Mouse (Mus musculus): ENCODE measurements around the gene Slfn9. TPM values are rescaled to one million over a fixed set of nuclear protein-coding genes. Genes with fewer than 3 reads are reported as not detected.
"Not testable (repeated sequence)": the region's sequence is repeated elsewhere in the genome, so short reads cannot be mapped to it uniquely, and the experiment has no call there.

Gene Slfn9
- 5.1 and 5.9 TPM in 2 replicates for polyA plus RNA-seq (2014; fragmentation: Nextera tagmentation; extraction: Ambion mirVana)

DNA sequence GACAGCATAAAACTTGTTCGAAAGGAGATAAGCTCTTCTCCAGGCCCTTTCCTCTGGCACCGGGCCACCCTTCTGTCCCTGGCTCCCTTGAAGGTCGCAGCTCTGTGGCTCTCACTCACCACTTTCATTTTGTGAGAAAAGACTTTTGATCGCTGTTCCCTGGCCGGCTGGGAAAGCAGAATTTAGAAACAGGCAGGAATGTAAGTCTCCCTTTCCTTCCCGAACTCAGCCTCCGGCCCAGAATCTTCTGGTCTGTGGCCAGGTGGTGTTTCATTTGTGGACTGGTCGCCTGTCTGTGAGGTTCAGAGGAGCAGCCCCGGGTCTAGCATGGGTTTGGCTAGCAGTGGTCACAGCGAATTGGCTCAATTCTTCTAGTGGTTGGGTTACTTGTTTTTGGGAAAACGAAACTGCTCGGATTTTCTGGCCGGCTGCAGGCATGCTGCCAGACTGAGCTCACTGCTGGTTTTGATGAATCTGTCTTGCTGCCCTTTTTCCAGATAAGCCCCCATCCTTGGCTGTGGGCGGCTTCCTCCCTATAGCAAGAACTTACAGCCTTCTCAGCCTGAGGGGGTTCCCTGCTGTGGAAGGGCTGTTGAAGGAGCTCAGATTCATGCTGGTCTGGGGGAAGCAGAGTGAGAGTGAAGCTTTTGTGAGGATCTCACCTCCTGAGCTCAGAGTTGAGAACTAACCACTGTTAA lies at the start of gene Slfn9:
Gene Slfn9, minus strand, starts transcription at position 362 of the 698 bp plus-strand sequence.
- Histone ChIP-seq H3K4me2 (ENCODE audit: low read length) (peak within 1 kb of the TSS; percentile 60), H3K27me3 (replicated peaks; ENCODE audit: control insufficient read depth, insufficient read depth, low read length) (no peaks in the 10 kb centered on the region), H3K36me3 (ENCODE audit: control insufficient read depth, insufficient read depth, low read length) (no peaks in the 10 kb centered on the region), H3K9ac (ENCODE audit: low read length) (peak within 1 kb of the TSS; percentile 58), H3K9me3 (replicated peaks; ENCODE audit: control insufficient read depth, low read length) (no peaks in the 10 kb centered on the region), H3K4me1 (ENCODE audit: control insufficient read depth, insufficient read depth, low read length) (peaks cover 3% of the 10 kb centered on the region; the same call in 1 of the 2 replicates), H3K4me3 (ENCODE audit: low read depth, low read length) (peak within 1 kb of the TSS; percentile 27), H3K27ac (ENCODE audit: low read depth, low read length) (no peak within 1 kb of the TSS; the same call in 1 of the 2 replicates)
- DNase-seq (ENCODE audit: low spot score): peak; percentile 30
- WGBS: 7% methylated on average over 14 of the region's 14 CpGs
- ATAC-seq: no peak

DNA sequence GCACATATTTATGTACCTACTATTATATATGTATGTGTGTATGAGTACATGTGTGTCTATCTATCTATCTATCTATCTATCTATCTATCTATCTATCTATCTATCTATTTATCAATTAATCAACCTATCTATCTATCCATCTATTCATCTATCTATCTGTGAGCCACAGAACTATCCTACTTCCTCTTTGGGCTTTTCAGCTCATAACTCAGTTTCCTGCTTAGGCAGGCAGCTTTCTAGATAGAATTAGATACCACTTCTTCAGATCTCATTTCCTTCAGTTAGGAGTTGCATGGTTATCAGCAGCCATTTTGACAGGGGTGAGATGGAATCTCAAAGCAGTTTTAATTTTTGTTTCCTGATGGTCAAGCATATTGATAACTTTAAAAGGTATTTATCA lies 49.4 kb upstream of the Slfn9 start:
- H3K9ac ChIP-seq (ENCODE audit: low read length): no peak overlapping the region
- no peak overlapping the region for H3K4me2 ChIP-seq (ENCODE audit: low read length)
- 0 out of 2 replicates have a peak, but pooled peaks cover 4% of the 10 kb centered on the region for H3K27me3 ChIP-seq (replicated peaks; ENCODE audit: control insufficient read depth, insufficient read depth, low read length)
- no peak for ATAC-seq
- H3K4me1 ChIP-seq (ENCODE audit: control insufficient read depth, insufficient read depth, low read length): no peaks in the 10 kb centered on the region
- H3K36me3 ChIP-seq (ENCODE audit: control insufficient read depth, insufficient read depth, low read length): no peaks in the 10 kb centered on the region
- DNase-seq (ENCODE audit: low spot score): no peak
- H3K4me3 ChIP-seq (ENCODE audit: low read depth, low read length): no peak overlapping the region
- no peaks in the 10 kb centered on the region for H3K9me3 ChIP-seq (replicated peaks; ENCODE audit: control insufficient read depth, low read length)
- H3K27ac ChIP-seq (ENCODE audit: low read depth, low read length): no peak overlapping the region

DNA sequence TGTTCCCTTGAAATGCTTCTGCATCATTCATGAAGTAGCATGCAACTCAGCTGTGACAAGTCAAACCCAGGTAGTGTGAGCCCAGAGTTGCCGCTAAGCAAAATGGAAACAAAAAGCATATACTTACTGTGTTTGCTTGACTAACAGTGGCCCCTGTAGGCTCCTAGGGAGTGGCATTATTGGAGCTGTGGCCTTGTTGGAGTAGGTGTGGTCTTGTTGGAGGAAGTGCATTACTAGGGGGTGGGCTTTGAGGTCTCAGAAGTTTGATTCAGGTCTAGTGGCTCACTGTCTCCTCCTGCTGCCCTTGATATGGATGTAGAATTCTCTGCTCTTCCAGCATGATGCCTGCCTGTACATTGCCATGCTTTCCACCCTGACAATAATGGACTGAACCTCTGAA lies 48.7 kb upstream of the Slfn9 start:
- 0 out of 2 replicates have a peak, but pooled peaks cover 4% of the 10 kb centered on the region for H3K27me3 ChIP-seq (replicated peaks; ENCODE audit: control insufficient read depth, insufficient read depth, low read length)

GRCm38 (mm10) chr11:83039796-83040195 lies 48.2 kb upstream of the Slfn9 start:
- Histone ChIP-seq H3K4me2 (ENCODE audit: low read length) (no peak overlapping the region), H3K9me3 (replicated peaks; ENCODE audit: control insufficient read depth, low read length) (no peaks in the 10 kb centered on the region), H3K27ac (ENCODE audit: low read depth, low read length) (no peak overlapping the region), H3K4me3 (ENCODE audit: low read depth, low read length) (no peak overlapping the region), H3K4me1 (ENCODE audit: control insufficient read depth, insufficient read depth, low read length) (no peaks in the 10 kb centered on the region), H3K36me3 (ENCODE audit: control insufficient read depth, insufficient read depth, low read length) (no peaks in the 10 kb centered on the region), H3K9ac (ENCODE audit: low read length) (no peak overlapping the region), H3K27me3 (replicated peaks; ENCODE audit: control insufficient read depth, insufficient read depth, low read length) (0 out of 2 replicates have a peak, but pooled peaks cover 4% of the 10 kb centered on the region)
- no peak for ATAC-seq
- 16% methylated on average over 19 of the region's 19 CpGs for WGBS
- no peak for DNase-seq (ENCODE audit: low spot score)

More for the DNA sequence above, 48.7 kb upstream of the Slfn9 start:
- no peak overlapping the region for H3K9ac ChIP-seq (ENCODE audit: low read length)
- no peak for DNase-seq (ENCODE audit: low spot score)
- H3K4me3 ChIP-seq (ENCODE audit: low read depth, low read length): no peak overlapping the region
- H3K36me3 ChIP-seq (ENCODE audit: control insufficient read depth, insufficient read depth, low read length): no peaks in the 10 kb centered on the region
- no peak overlapping the region for H3K27ac ChIP-seq (ENCODE audit: low read depth, low read length)
- WGBS: 30% methylated on average over 1 of the region's 1 CpGs
- H3K4me2 ChIP-seq (ENCODE audit: low read length): no peak overlapping the region
- H3K4me1 ChIP-seq (ENCODE audit: control insufficient read depth, insufficient read depth, low read length): no peaks in the 10 kb centered on the region
- no peaks in the 10 kb centered on the region for H3K9me3 ChIP-seq (replicated peaks; ENCODE audit: control insufficient read depth, low read length)
- ATAC-seq: no peak

GRCm38 (mm10) chr11:83039156-83039555 lies 47.5 kb upstream of the Slfn9 start:
- ATAC-seq (no peak), DNase-seq (ENCODE audit: low spot score) (no peak)
- Histone ChIP-seq H3K36me3 (ENCODE audit: control insufficient read depth, insufficient read depth, low read length) (no peaks in the 10 kb centered on the region), H3K4me1 (ENCODE audit: control insufficient read depth, insufficient read depth, low read length) (no peaks in the 10 kb centered on the region), H3K4me3 (ENCODE audit: low read depth, low read length) (no peak overlapping the region), H3K4me2 (ENCODE audit: low read length) (no peak overlapping the region), H3K27me3 (replicated peaks; ENCODE audit: control insufficient read depth, insufficient read depth, low read length) (0 out of 2 replicates have a peak, but pooled peaks cover 4% of the 10 kb centered on the region), H3K9me3 (replicated peaks; ENCODE audit: control insufficient read depth, low read length) (no peaks in the 10 kb centered on the region), H3K27ac (ENCODE audit: low read depth, low read length) (no peak overlapping the region), H3K9ac (ENCODE audit: low read length) (no peak overlapping the region)
- WGBS: 40% methylated on average over 1 of the region's 1 CpGs

DNA sequence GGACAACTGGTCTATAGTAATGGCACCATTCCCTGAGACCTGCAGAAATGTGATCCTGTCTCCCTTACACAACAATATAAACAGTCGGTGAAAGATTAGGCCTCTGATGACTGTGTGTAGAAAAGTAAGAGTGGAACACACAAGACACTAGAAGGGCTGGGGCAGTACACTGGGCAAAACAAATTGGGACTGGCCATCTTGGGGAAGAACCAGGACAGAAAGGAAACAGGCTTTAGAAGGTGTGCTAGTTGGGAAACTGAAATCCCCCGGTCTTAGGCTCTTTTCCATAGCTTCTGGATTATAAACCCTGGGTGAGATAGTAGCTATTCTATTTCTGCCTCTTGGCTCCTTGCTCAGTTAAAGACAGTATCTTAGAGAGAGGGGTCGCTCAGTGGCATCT lies 47.1 kb upstream of the Slfn9 start:
- WGBS: 88% methylated on average over 3 of the region's 3 CpGs

GRCm38 (mm10) chr11:83020621-83021020 lies 29.0 kb upstream of the Slfn9 start, which contains the start of gene Slfn8:
Gene Slfn8, minus strand, starts transcription at chr11:83020810.
- Histone ChIP-seq H3K4me2 (ENCODE audit: low read length) (no peak within 1 kb of the TSS), H3K27me3 (replicated peaks; ENCODE audit: control insufficient read depth, insufficient read depth, low read length) (no peaks in the 10 kb centered on the region), H3K27ac (ENCODE audit: low read depth, low read length) (no peak within 1 kb of the TSS), H3K36me3 (ENCODE audit: control insufficient read depth, insufficient read depth, low read length) (no peaks in the 10 kb centered on the region), H3K9ac (ENCODE audit: low read length) (no peak within 1 kb of the TSS), H3K4me1 (ENCODE audit: control insufficient read depth, insufficient read depth, low read length) (no peaks in the 10 kb centered on the region), H3K9me3 (replicated peaks; ENCODE audit: control insufficient read depth, low read length) (no peaks in the 10 kb centered on the region), H3K4me3 (ENCODE audit: low read depth, low read length) (no peak within 1 kb of the TSS)
- ATAC-seq: no peak
- WGBS: 73% methylated on average over 5 of the region's 5 CpGs
- DNase-seq (ENCODE audit: low spot score): no peak

More for the DNA sequence above, 47.1 kb upstream of the Slfn9 start:
- H3K27me3 ChIP-seq (replicated peaks; ENCODE audit: control insufficient read depth, insufficient read depth, low read length); H3K36me3 ChIP-seq (ENCODE audit: control insufficient read depth, insufficient read depth, low read length); H3K4me2 ChIP-seq (ENCODE audit: low read length); DNase-seq (ENCODE audit: low spot score); H3K27ac ChIP-seq (ENCODE audit: low read depth, low read length); H3K4me1 ChIP-seq (ENCODE audit: control insufficient read depth, insufficient read depth, low read length); H3K9me3 ChIP-seq (replicated peaks; ENCODE audit: control insufficient read depth, low read length); ATAC-seq; H3K4me3 ChIP-seq (ENCODE audit: low read depth, low read length); H3K9ac ChIP-seq (ENCODE audit: low read length): not testable (repeated sequence)

- H3K36me3 ChIP-seq (ENCODE audit: control insufficient read depth, insufficient read depth, low read length); H3K9me3 ChIP-seq (replicated peaks; ENCODE audit: control insufficient read depth, low read length); DNase-seq (ENCODE audit: low spot score); H3K4me1 ChIP-seq (ENCODE audit: control insufficient read depth, insufficient read depth, low read length); H3K9ac ChIP-seq (ENCODE audit: low read length); H3K4me2 ChIP-seq (ENCODE audit: low read length); H3K27ac ChIP-seq (ENCODE audit: low read depth, low read length); ATAC-seq; H3K4me3 ChIP-seq (ENCODE audit: low read depth, low read length); H3K27me3 ChIP-seq (replicated peaks; ENCODE audit: control insufficient read depth, insufficient read depth, low read length): not testable (repeated sequence)
- WGBS: 81% methylated on average over 18 of the region's 18 CpGs
Observed at GRCm38 (mm10) chr11:83019561-83020519, 28.2 kb upstream of the Slfn9 start.

All from forebrain, embryonic 14.5 days (tissue).